Mouse (Mus musculus) ES-CJ7 (cell line): Measurements from ENCODE around the gene Dnah3.

Experiments used
- DNase-seq: peaks from one replicate; pipeline ENCODE4 v3.0.0; 2011; ENCODE audit warnings: low read depth, low spot score

Gene Dnah3

DNA sequence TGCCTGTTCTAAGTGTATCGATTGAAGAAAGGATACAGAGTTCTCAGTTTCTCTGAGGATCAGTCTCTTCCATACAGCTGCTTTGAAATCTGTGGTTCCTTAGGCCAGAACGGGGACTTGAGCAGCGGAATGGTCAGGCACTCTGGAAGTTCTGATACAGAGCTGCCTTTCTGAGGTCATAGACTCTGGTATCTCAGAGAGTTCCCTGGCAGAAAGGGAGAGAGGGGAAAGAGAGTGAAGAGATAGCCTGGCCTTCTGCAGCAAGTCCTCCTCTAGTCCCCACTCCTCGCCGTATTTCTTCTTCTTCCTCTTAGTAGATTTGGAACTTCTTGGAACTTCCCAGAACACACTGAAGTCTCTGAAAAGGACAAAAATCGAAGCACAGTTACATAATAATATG, at the start of gene Dnah3:
TSS of gene Dnah3 (minus strand) at position 101 of the 400 bp plus-strand sequence.
- no peak for DNase-seq

DNA sequence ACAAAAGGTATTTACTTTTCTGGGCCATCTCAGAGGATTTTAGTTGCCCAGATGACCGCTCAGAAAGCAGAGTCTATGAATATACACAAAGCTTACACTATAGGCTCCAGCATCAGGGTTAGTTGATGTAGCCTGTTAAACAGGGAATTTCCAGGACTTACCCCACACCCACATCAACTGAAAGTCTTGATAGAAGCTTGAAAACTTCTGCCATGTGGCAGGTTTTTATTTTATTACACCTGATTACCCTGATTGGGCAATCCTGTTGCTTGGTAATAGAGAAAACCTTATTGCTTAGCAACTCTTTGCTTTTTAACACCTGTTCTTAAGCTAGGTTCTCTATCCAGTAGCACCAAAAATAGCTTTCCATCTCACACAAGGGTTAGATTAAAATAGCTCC, 47.7 kb upstream of the Dnah3 start:
- DNase-seq, result no peak

DNA sequence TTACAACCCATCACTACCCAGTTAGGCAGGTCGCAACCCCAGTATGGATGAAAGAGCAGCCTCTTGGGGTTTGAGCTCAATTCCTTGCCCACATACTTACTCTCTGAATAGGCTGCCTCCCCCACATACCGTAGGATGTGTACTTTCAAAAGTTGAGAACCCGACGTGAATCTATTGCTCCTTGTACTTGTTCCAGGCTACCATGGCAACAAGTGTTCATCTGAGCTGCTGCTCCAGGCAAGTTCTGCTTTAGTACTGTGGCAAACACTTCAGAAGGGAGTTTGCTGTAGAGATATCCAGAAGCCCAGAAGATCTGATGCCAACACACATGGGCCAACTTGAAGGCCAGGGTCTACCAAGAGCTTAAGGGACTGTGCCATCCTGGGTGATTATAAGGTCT, 33.9 kb upstream of the Dnah3 start:
- DNase-seq, result no peak

DNA sequence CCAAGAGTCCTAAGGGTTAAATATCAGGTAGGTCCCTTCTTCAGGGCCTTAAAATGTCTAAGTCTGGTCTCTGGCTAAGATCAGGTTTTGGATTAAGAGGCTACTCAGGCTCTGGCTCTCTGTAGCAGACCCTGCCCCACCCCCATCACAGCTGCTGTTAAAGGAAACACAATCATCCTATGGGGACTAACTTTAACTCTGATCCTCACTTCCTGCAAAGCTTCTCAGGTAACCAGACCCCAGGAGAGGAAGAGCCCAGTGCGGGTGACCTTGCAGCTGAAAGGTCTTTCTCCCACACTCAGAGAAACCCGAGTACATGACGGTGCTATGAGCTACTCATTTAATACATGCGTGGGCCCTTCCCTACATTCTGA, 32.6 kb upstream of the Dnah3 start:
- peak; percentile 15 for DNase-seq

DNA sequence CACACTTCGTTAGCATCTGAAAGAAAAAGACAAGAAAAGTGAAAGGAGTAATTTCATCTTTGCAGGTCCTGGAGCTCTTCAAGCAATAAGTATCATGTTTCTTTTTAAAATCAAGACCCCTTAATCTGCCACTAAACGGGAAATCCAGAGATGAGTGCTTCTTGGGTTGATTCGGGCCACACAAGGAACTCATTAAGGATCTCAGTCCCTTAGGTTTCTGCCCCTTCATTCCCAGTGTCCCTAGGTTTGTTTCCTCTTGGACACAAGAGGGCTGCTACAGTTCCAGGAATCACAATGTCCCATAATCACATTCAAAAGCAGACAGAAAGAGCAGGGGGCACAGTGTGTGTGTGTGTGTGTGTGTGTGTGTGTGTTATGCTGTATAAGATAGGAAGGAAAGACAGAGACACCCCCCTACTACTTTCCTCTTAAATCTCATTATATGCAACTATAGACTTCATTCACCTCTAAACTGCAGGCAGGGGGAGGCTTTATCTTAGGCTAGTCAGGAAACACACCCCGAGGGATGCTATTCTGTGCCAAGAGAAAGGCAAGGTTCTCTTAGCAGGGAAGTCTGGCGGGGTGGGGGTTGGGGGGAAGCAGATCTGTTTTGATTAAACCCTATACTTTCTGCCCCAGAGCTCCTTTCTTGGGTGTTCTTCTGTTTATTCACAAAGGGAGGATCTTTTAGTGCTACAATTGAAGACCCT, 32.1 kb upstream of the Dnah3 start:
- no peak for DNase-seq

DNA sequence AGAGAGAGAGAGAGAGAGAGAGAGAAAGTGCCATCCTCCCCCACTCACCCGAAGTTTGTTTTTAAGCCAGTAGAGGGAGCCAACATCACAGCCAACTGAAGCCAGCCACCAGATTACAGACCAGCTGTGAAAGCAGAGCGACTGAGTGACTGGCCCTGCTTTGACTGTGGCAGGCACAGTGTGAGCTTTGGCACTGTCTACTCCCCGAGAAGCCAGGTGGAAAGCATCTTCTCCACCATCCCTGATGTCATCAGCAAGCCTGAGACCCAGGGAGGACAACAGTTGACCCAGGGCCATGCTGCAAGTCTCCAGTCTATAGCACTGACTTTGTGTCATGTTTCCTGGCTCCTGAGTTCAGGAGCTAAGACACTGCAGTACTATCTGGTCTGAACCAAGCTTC, 29.8 kb upstream of the Dnah3 start:
- DNase-seq, result peak; percentile 59

DNA sequence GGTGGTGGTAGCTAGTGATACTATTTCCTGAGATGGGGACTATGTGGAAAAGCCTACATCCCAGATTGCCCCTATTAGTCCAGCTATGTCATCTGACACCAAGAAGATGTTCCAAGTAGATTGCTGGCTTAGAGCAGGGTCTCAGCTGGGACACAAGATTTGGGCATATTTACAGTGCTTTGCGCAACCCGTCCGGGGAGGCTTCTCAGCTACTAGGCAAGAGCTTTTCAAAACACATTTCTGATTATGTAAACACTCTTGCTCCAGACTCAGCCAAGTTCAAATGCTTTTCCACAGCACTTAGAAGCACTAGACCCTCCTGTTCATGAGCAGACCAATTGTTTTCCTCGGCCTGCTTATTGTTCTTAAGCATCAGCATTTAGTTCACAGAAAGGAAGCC, 28.7 kb upstream of the Dnah3 start:
- no peak for DNase-seq

DNA sequence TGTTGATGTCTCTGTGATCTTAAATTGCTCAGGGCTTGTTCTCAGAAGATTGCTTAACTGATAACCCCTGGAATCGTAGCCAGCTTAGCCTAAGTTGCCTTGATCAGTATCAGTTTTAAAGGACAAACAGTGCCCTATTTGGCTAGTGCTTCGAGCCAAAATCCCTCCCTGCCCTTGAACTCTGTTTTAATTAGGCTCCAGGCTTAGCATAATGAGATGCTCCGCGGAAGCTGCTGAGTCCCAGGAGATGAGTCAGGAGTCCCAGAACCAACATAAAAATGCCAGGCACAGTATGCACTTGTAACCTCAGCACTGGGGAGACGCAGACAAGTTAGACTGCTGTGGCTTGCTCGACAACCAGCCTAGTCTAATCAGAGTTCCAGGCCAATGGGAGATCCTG, 22.4 kb upstream of the Dnah3 start:
- no peak for DNase-seq

DNA sequence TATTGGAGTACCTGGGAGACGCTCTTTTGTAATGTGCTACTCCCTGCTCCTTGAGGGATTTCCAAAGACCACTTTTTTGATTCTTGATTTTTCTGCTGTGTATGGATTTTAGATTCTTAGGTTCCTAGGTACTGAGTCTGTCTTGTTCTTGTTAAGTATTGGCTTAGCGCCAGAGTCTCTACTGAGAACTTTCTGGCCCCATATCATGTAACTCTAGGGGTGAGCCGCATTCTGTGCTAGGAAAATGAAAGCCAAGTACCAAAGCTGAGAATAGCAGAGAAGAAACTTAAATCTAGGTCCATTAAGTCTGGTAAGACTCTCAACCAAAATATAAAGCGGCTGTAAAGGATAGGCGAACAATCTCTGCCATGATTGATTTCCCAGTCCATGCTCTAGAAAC, 21.9 kb upstream of the Dnah3 start:
- DNase-seq, result no peak

DNA sequence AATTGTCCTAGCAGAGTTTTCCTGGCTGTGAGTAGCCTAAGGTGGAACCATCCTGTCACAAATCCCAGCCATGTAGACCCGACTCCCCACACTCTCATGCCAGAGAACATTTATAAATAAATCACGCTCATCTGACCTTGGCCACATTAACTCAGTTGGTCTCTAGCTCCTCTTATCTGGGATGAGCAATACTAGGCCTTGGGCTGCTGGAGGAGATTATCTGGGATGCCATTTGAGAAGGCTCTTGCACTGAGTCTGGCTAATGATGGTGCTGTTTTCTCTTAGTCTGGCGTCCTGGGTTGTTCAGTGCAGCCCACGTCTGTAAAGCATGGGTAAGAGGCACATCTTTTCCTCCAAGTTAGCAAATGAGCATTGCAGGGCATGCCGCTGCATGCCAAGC, 14.6 kb upstream of the Dnah3 start:
- no peak for DNase-seq

DNA sequence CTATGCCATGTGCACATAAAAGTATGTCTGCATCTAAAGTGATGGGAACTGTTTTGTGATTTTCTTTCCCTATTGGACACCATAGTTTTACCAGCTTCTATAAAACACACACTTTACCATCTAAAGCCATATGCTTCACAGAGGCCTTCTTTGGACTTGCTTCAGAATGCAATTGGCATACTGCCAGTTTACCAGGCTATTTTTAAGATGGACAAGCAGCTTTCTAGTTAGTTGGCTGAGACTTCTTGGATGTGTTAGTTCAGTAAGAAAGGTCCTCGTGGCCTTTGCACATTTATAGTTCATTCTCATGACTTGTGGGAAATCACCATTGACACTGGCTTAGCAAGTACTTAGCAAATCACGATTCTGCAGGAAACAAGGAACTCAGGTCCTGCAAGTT, 11.3 kb upstream of the Dnah3 start:
- DNase-seq, result no peak

DNA sequence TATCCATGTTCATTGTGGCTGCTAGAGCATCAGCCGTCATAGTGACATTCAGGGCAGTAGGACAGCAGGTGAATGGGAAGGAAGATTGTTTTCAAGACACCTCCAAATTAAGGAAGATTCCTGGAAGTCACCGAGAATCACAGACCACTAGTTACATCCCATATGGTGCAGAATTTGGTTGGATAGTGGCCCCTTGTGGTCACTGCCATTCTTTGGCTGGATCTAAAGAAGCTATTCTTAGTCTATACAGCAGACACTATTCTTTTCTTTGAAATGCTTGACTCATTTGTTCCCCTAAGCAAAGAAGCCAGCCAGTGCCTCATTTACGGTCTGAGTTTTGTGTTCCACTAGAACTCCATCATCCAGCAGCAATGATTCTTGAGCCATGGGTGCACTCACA, 9.9 kb upstream of the Dnah3 start:
- DNase-seq, result no peak

DNA sequence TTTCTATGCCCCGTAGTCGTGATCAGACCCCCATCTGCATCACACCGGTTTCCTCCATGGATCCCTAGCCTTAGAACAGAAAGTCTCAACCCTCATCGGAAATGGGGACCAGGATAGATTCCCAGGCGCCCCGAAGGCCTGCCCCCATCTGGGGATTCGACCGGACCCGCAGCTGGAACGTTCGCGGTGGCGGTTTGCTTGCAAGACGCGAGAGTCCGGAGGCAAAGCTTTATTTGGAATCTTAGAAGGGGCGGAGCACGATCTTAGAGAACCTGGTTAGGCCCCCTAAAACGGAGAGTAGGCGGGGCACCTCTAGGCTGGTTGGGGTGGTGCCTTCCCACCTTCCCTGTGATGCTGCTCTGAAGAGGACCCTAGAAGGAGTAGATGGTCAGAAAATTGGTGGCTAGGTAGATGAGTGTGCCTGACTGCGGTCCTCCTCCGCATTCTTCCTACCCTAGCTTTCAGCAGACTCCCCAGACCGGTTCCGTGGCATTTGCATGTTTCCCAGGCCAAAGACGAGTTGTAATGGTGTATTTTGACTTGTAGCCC, 8.0 kb upstream of the Dnah3 start:
- peak; percentile 18 for DNase-seq

DNA sequence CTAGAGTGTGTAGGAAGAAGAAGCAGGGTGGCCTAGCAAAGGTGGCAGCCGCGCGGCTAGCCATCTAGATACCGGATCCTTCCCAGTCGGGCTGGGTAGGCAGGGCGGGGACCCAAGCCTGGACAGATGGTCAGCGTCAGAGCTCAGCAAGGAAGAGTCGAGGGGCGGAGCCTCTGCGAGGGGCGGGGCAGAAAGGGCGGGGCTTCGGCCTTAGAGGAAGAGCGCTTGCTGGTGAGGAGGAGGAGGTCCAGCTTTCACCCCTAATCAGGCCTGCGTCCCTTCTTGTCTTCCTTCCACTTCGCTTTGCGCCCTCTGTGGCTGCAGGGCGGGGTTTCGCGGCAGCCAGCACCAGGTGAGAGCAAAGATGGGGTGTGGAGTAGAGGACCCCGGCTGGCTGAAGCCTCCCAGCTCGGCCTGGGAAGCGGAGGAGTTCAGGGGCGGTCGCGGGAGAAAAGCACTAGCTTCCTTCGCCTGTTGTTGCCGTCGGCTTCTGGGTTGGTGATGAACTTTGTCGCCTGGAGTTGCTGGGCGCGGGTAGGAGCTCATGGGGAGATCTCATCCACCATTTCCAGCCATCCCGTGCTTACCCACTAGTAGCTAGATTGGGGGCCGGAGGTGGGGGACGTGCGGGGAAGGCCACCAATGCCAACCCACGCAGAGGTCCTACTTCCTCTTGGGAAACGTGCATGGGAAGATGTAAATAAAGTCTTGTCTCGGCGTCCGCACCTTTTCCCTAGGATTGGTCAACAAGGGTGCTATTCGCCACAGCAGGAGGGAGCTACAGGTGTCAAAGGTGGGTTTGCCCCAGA, 7.3 kb upstream of the Dnah3 start, which contains the start of gene Tmem159:
TSS of gene Tmem159 (plus strand) at position 190 of the 809 bp plus-strand sequence.
- peak; percentile 81 for DNase-seq

DNA sequence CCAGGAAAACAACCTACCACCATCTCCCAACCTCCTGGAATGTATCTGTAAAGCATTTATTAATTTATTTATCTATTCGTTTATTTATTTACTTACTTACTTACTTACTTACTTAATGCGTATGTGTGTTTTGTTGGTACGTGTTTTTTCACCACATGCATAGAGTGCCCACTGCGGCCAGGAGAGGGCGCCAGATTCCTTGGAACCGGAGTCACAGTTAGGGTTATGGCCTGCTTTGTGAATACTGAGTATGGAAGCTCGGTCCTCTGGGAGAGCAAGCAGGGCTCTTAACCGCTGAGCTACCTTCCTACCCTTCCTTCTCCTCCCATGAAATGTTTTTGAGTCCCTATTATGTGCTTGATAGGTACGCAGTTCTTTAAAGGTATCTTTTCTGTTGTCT, 3.3 kb upstream of the Dnah3 start:
- peak; percentile 79 for DNase-seq

DNA sequence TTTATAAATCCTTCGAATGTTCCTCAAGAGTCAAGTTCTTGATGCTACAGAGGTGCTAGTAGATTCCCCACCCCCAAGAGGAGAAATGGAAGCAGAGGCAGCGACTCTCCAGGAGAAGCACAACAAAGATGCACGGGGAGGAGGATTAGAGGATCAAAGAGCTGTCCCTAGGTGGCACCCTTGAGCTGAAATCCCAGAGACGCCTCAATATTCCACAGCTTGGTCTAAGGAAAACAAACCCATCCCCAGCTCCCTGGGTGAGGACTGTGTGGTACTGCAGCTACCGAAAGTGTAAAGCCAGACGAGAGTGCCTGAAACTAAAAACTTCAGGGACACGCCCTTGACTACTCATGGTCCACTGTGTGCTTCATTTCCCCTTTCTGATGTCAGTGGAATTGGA, 2.8 kb upstream of the Dnah3 start:
- DNase-seq, result peak; percentile 88

DNA sequence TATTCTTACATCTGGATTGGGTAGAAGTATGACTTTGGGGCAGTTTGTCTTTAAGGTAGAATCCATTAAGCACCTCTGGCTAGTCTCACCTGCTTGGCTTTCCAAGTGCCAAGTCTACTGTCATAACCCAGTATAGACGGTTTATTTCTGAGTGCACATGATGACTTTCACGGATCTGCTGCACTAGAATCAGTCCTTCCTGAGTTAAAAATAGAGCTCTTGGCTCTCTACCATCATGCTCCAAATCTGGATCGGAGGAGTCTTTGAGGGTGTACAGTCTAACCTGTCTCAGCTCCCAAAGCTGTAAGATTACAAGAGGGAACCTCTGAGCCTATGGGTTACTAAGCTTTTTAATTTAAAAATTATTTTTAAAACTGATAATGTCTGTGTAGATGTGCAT, 864 bp downstream of the Dnah3 start:
- DNase-seq, result no peak

DNA sequence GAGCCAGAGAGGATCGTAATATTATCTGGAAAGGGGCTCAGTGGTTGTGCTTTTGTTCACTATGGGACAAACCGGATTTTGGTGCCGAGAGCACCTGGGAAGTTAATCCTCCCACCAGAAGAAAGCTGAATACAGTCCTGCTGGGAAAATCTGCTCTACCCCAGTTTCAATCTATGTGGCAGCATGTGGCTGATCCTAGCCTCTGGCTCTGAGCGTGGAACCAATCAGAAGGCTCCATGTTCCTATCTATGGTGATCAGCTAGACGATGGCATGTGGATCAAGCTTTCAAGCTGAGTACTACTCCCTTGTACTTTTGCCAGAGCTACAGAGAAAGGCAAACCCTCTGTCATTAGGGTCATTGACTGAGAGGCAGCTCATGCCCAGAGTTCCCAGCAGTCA, 2.0 kb downstream of the Dnah3 start:
- no peak for DNase-seq

DNA sequence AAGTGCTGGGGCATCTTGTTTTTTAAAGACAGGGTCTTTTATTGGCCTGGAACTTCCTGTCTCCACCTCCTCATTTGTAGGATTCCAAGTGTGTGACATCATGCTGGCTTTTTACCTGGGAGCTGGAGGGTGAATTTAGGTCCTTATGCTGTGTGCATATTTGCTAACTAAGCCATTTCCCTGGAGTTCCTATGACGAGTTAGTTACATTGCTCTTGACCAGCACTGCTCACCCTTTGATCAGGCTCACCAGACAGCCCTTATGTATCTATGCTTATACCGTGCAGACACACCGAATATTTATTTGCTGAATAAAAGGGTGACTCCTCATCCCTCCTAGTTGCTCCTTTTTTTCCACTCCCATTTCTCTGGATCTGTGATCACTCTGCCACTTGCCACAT, 14.9 kb downstream of the Dnah3 start:
- no peak for DNase-seq

DNA sequence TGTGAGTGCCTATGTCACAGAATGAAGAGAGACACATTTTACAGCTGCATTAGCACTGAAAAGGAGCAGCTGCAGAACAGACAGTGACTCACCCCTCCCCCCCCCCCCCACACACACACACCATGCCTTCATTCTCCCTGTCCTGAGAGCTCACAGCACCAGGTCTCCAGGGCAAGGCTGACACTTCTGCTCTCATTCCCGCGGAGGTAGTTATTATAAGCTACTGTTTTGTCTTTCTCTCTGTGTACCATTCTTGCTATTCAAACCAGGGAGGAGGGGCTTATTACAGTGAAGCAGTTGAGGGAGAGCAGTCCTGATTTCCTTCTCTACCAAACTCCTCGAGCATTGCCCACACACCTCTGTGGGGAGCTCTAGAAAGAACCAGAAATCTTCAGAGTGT, 25.9 kb downstream of the Dnah3 start:
- no peak for DNase-seq

DNA sequence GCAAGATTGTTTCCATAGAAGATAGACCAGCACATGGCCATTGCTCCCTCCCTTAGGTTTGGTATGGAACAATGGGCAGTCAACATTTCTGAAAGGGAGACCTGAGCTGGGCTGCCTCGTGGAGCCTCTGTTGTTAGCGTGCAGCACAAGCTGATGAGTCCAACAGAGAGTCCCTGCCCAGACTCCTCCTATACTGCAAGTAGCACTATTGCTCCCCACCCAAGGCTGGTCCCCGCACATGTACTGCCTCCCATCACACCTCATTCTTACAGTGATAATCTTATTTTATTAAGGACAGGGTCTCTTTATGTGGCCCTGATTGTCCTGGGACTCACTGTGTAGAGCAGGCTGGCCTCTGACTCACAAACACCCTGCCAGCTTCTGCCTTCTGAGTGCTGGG, 27.0 kb downstream of the Dnah3 start:
- no peak for DNase-seq

DNA sequence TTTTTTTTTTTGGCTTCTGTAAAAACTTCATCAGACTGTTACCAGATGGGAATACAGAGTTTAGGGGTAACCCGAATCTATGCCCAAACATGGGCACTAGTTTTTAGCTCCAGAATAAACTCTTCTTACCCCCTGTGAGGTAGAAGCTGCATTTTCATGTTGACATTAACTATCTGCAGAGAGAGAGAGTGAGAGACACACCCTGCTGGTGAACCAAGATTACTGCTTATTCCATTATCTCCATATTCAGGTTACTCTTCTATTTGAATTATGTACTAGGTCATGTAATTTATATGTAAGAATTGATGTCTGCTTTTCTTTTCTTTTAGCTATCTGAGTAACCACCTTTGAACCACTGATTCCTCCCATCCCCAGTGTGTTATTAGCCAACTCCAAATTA, 31.0 kb downstream of the Dnah3 start:
- DNase-seq, result no peak

DNA sequence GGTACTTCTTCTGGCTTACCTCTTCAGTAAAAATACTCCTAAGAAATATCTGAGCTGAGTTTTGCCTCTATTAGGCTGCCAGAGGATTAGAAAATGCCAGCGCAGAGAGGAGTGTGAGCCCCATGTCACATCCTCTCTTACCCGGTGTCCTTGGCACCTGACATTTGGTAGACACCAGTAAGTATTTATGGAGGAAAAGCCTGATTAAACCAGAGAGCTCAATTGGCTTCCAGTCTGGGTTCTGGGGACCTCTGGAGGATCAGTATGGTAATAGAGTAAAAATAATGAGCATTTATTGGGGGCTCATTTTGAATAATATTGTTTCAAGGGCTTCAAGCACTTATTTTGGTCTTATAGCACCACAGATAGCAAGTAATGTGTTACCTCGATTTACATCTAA, 39.6 kb downstream of the Dnah3 start:
- no peak for DNase-seq
